Mouse (Mus musculus) adrenal gland, adult 8-10 months (tissue): ENCODE measurements around the gene Gm8356. TPM values are rescaled to one million over a fixed set of nuclear protein-coding genes. Genes with fewer than 3 reads are reported as not detected.
"Not testable (repeated sequence)": the region's sequence is repeated elsewhere in the genome, so short reads cannot be mapped to it uniquely, and the experiment has no call there.

ENCODE experiments used
- DNase-seq: peaks from one replicate; pipeline ENCODE4 v3.0.0; 2022
- total RNA-seq, 4 experiments: library from RNA; stranded (reverse); gene quantifications; 2 replicates each; pipeline ENCODE4 v1.2.4; 2022

Gene Gm8356
- total RNA-seq, result not detected

GRCm38 (mm10) chr14:6537190-6537589 is at the start of gene Gm8356:
TSS of gene Gm8356 (minus strand) at chr14:6537290.
- DNase-seq, result not testable (repeated sequence)

- not testable (repeated sequence) for DNase-seq
Measured at GRCm38 (mm10) chr14:6486331-6486730, 50.8 kb downstream of the Gm8356 start.

GRCm38 (mm10) chr14:6485541-6485940 is 51.5 kb downstream of the Gm8356 start:
- DNase-seq, result not testable (repeated sequence)

- DNase-seq, result not testable (repeated sequence)
Measured at GRCm38 (mm10) chr14:6482126-6482525, 55.0 kb downstream of the Gm8356 start.

Other genes with a start within 250 kb of the Gm8356 start
- not detected for gene Gm21103, start 232.4 kb downstream of the Gm8356 start, total RNA-seq
- not detected for gene Gm3618, start 193.6 kb downstream of the Gm8356 start, total RNA-seq
- gene Gm16440, start 147.0 kb downstream of the Gm8356 start, total RNA-seq, result not detected
- gene Gm3591, start 124.8 kb downstream of the Gm8356 start, total RNA-seq, result not detected
- gene Gm3594, start 92.7 kb downstream of the Gm8356 start, total RNA-seq, result not detected
- gene Gm3629, start 53.3 kb upstream of the Gm8356 start, total RNA-seq, result under 1 TPM in 1 of 4 experiments, not detected in 3; 0.52 TPM
- gene Gm3460, start 85.1 kb upstream of the Gm8356 start, total RNA-seq, result not detected
- not detected for gene Gm10251, start 146.9 kb upstream of the Gm8356 start, total RNA-seq
- not detected for gene Gm8050, start 183.0 kb upstream of the Gm8356 start, total RNA-seq
- gene Gm3636, start 205.0 kb upstream of the Gm8356 start, total RNA-seq, result under 1 TPM in 2 of 4 experiments, not detected in 2; 0.86 to 0.94 TPM
- gene Gm8362, start 237.1 kb upstream of the Gm8356 start, total RNA-seq, result not detected